9 mouse cellular contexts compared by ENCODE assay signal in genomic region chr8:69715366-69715765, GRCm38 (mm10). TPM values are rescaled to one million over a fixed set of nuclear protein-coding genes. Genes with fewer than 3 reads are reported as not detected.
DNase-seq lines count a peak whose midpoint lies in the region; ATAC-seq lines count a peak whose summit lies in the region.
"Had no signal": no experiment of that assay in that cellular context is flagged by ENCODE, and none has a peak within 500 bp of the region (broad histone marks: within the 10 kb centered on the region; RNA-seq: fewer than 3 reads in every experiment).

No protein-coding gene starts in this region.

- H3K9me3 ChIP-seq in kidney, embryonic 16.5 days (ENCODE audit: low read length), result no peaks in the 10 kb centered on the region
- H3K9me3 ChIP-seq in embryonic facial prominence, embryonic 15.5 days (replicated peaks), result no peaks in the 10 kb centered on the region
- H3K9me3 ChIP-seq in intestine, embryonic 15.5 days, result no peaks in the 10 kb centered on the region

- H3K4me3 ChIP-seq in kidney, embryonic 16.5 days (ENCODE audit: low read length), result peak overlapping the region; percentile 22; the same call in 1 of the 2 replicates
- peak overlapping the region; percentile 100 for H3K4me3 ChIP-seq in embryonic facial prominence, embryonic 15.5 days (replicated peaks)
- H3K4me3 ChIP-seq in intestine, embryonic 15.5 days (replicated peaks), result 0 out of 2 replicates have a peak overlapping the region, but pooled peaks have one; percentile 3

- no peak for ATAC-seq in kidney, embryonic 16.5 days (ENCODE audit: low FRiP score, low TSS enrichment)
- no peak for ATAC-seq in embryonic facial prominence, embryonic 15.5 days (ENCODE audit: insufficient number of reproducible peaks, low FRiP score, low TSS enrichment, low read depth)
- no peak for ATAC-seq in intestine, embryonic 15.5 days
- ATAC-seq: inflammation-experienced regulatory T-cells, adult 6 months had no signal

- H3K4me2 ChIP-seq in kidney, embryonic 16.5 days (replicated peaks; ENCODE audit: low read depth, low read length), result peak overlapping the region; percentile 56
- peak overlapping the region; percentile 51 for H3K4me2 ChIP-seq in embryonic facial prominence, embryonic 15.5 days (replicated peaks)
- H3K4me2 ChIP-seq in intestine, embryonic 15.5 days (replicated peaks), result peak overlapping the region; percentile 50

- intact Hi-C loops in left cerebral cortex, postnatal 10 days (cut with DNase I), result no loop called here

- DNase-seq in kidney, adult 9 months, result no peak
- DNase-seq in naive thymus-derived CD4-positive, alpha-beta T cell, adult 2 months (ENCODE audit: low read depth), result peak; percentile 35
- no peak for DNase-seq in MN1 (ENCODE audit: low spot score)
- DNase-seq in layer of hippocampus, postnatal 25 days (ENCODE audit: extremely low spot score in 1 of 2, low spot score in 1 of 2), result no peak
- DNase-seq in left cerebral cortex, postnatal 10 days (ENCODE audit: extremely low spot score in 1 of 2, low spot score in 2 of 2), result no peak

- H3K9ac ChIP-seq in kidney, embryonic 16.5 days (replicated peaks; ENCODE audit: low read length), result peak overlapping the region; percentile 41
- no peak overlapping the region for H3K9ac ChIP-seq in embryonic facial prominence, embryonic 15.5 days
- peak overlapping the region; percentile 46; the same call in 1 of the 2 replicates for H3K9ac ChIP-seq in intestine, embryonic 15.5 days

- 78% methylated on average over 6 of the region's 6 CpGs for WGBS in kidney, embryonic 16.5 days
- WGBS in embryonic facial prominence, embryonic 15.5 days, result 77% methylated on average over 6 of the region's 6 CpGs
- 79% methylated on average over 6 of the region's 6 CpGs for WGBS in intestine, embryonic 15.5 days

- H3K27me3 ChIP-seq in kidney, embryonic 16.5 days (ENCODE audit: insufficient read depth, low read length), result no peaks in the 10 kb centered on the region
- H3K27me3 ChIP-seq in embryonic facial prominence, embryonic 15.5 days, result no peaks in the 10 kb centered on the region
- no peaks in the 10 kb centered on the region for H3K27me3 ChIP-seq in intestine, embryonic 15.5 days (replicated peaks)

- H3K27ac ChIP-seq in kidney, embryonic 16.5 days (ENCODE audit: low read length), result no peak overlapping the region
- no peak overlapping the region for H3K27ac ChIP-seq in embryonic facial prominence, embryonic 15.5 days (replicated peaks)
- H3K27ac ChIP-seq in intestine, embryonic 15.5 days, result no peak overlapping the region

- H3K4me1 ChIP-seq in kidney, embryonic 16.5 days (ENCODE audit: insufficient read depth, low read length), result peaks cover 14% of the 10 kb centered on the region
- H3K4me1 ChIP-seq in embryonic facial prominence, embryonic 15.5 days, result peaks cover 25% of the 10 kb centered on the region
- peaks cover 12% of the 10 kb centered on the region for H3K4me1 ChIP-seq in intestine, embryonic 15.5 days (replicated peaks)

- H3K36me3 ChIP-seq in kidney, embryonic 16.5 days (ENCODE audit: insufficient read depth, low read length), result peaks cover 19% of the 10 kb centered on the region
- H3K36me3 ChIP-seq in embryonic facial prominence, embryonic 15.5 days, result peaks cover 21% of the 10 kb centered on the region
- H3K36me3 ChIP-seq in intestine, embryonic 15.5 days, result no peaks in the 10 kb centered on the region; the same call in 1 of the 2 replicates

RNA-seq across cellular contexts. Expression of gene Zfp869, which starts 4.8 kb away (rescaled TPM):
- 32.9 and 35.5 TPM in 2 replicates for polyA plus RNA-seq in kidney, embryonic 16.5 days (2015; fragmentation: Nextera tagmentation; extraction: Ambion mirVana)
- polyA plus RNA-seq in embryonic facial prominence, embryonic 15.5 days (2015; fragmentation: Nextera tagmentation; extraction: Ambion mirVana), result 28.4 and 28.6 TPM in 2 replicates
- 23.2 and 24.3 TPM in 2 replicates for polyA plus RNA-seq in intestine, embryonic 15.5 days (2015; fragmentation: Nextera tagmentation; extraction: Ambion mirVana)
- 10 to 100 TPM; 19.1 to 19.7 TPM for total RNA-seq in layer of hippocampus, postnatal 25 days (2021)
- total RNA-seq in left cerebral cortex, postnatal 10 days (2021), result 10 to 100 TPM; 16.8 to 17.1 TPM

RNA-seq across cellular contexts. Expression of gene Zfp963, which starts 34.4 kb away (rescaled TPM):
- polyA plus RNA-seq in kidney, embryonic 16.5 days (2015; fragmentation: Nextera tagmentation; extraction: Ambion mirVana), result 6.8 and 8.4 TPM in 2 replicates
- polyA plus RNA-seq in embryonic facial prominence, embryonic 15.5 days (2015; fragmentation: Nextera tagmentation; extraction: Ambion mirVana), result 6.6 and 7.0 TPM in 2 replicates
- 5.7 and 6.1 TPM in 2 replicates for polyA plus RNA-seq in intestine, embryonic 15.5 days (2015; fragmentation: Nextera tagmentation; extraction: Ambion mirVana)
- total RNA-seq in layer of hippocampus, postnatal 25 days (2021), result 1 to 10 TPM; 4.2 to 4.5 TPM
- total RNA-seq in left cerebral cortex, postnatal 10 days (2021), result 1 to 10 TPM; 3.9 to 4.5 TPM

RNA-seq across cellular contexts. Expression of gene Gm20422, which starts 59.3 kb away (rescaled TPM):
- 0.68 and 0.82 TPM in 2 replicates for polyA plus RNA-seq in kidney, embryonic 16.5 days (2015; fragmentation: Nextera tagmentation; extraction: Ambion mirVana)
- polyA plus RNA-seq in embryonic facial prominence, embryonic 15.5 days (2015; fragmentation: Nextera tagmentation; extraction: Ambion mirVana), result 0.84 TPM in 1 of 2 replicates, not detected in the other
- 0.49 TPM in 1 of 2 replicates, not detected in the other for polyA plus RNA-seq in intestine, embryonic 15.5 days (2015; fragmentation: Nextera tagmentation; extraction: Ambion mirVana)
- total RNA-seq in layer of hippocampus, postnatal 25 days (2021), result 1 to 10 TPM; 1.8 to 2.6 TPM
- 1 to 10 TPM in 1 of 2 experiments, not detected in 1; 2.8 TPM for total RNA-seq in left cerebral cortex, postnatal 10 days (2021)

Comparison
In these comparisons a context has a peak if more than half of its experiments do, and no peak if none do; other contexts are left out.
1. H3K4me3 ChIP-seq: peak in every context shown above with its lines; median percentile 100 in embryonic facial prominence, embryonic 15.5 days; 22 in kidney, embryonic 16.5 days; 3 in intestine, embryonic 15.5 days.